Mouse (Mus musculus) adrenal gland, adult 2 months (tissue): Measurements from ENCODE around the gene Atox1. TPM values are rescaled to one million over a fixed set of nuclear protein-coding genes. Genes with fewer than 3 reads are reported as not detected.

Experiments
- DNase-seq: peaks from one replicate; pipeline ENCODE4 v3.0.0; 2021
- polyA plus RNA-seq: library from polyadenylated mRNA; depleted of rRNA; stranded (reverse); fragments of >200 nt; gene quantifications from 2 replicates; pipeline ENCODE4 v1.2.3, GENCODE M21; 2012
- total RNA-seq, 2 experiments: library from RNA; stranded (reverse); gene quantifications; 2 replicates each; pipeline ENCODE4 v1.2.3; 2021

Atox1 gene
- total and polyA plus RNA-seq, 3 experiments: 226 to 679 (median 307) TPM

- peak; percentile 69 for DNase-seq
Observed at GRCm38 (mm10) chr11:55453640-55454039, 7.4 kb downstream of the Atox1 start.

GRCm38 (mm10) chr11:55450311-55450710, 10.7 kb downstream of the Atox1 start:
- DNase-seq: no peak

- DNase-seq: peak; percentile 44
Observed at GRCm38 (mm10) chr11:55449531-55449930, 11.5 kb downstream of the Atox1 start.

- peak; percentile 86 for DNase-seq
Observed at GRCm38 (mm10) chr11:55446579-55446978, 14.5 kb downstream of the Atox1 start.

- peak; percentile 50 for DNase-seq
Observed at GRCm38 (mm10) chr11:55444772-55445171, 16.3 kb downstream of the Atox1 start.

GRCm38 (mm10) chr11:55439718-55440117, 21.3 kb downstream of the Atox1 start:
- DNase-seq: no peak

GRCm38 (mm10) chr11:55438031-55438430, 23.0 kb downstream of the Atox1 start:
- DNase-seq: no peak

- DNase-seq: peak; percentile 36
Observed at GRCm38 (mm10) chr11:55436089-55436488, 24.9 kb downstream of the Atox1 start.

GRCm38 (mm10) chr11:55432981-55433380, 28.1 kb downstream of the Atox1 start:
- no peak for DNase-seq

GRCm38 (mm10) chr11:55429973-55430372, 31.1 kb downstream of the Atox1 start:
- no peak for DNase-seq

- peak; percentile 96 for DNase-seq
Observed at GRCm38 (mm10) chr11:55428186-55429012, 32.6 kb downstream of the Atox1 start.

GRCm38 (mm10) chr11:55424746-55425360, 36.2 kb downstream of the Atox1 start:
- DNase-seq: no peak

- DNase-seq: peak; percentile 90
Observed at GRCm38 (mm10) chr11:55423756-55424155, 37.3 kb downstream of the Atox1 start.

GRCm38 (mm10) chr11:55422978-55423377, 38.1 kb downstream of the Atox1 start, which contains the start of gene Sparc:
Sparc (minus strand) TSS chr11:55423183.
- no peak for DNase-seq

GRCm38 (mm10) chr11:55419678-55420307, 41.2 kb downstream of the Atox1 start:
- peak; percentile 90 for DNase-seq

- no peak for DNase-seq
Observed at GRCm38 (mm10) chr11:55419296-55419677, 41.8 kb downstream of the Atox1 start.

GRCm38 (mm10) chr11:55418704-55419061, 42.4 kb downstream of the Atox1 start:
- DNase-seq: peak; percentile 28

GRCm38 (mm10) chr11:55417898-55418703, 42.9 kb downstream of the Atox1 start:
- DNase-seq: peak; percentile 87

- peak; percentile 30 for DNase-seq
Observed at GRCm38 (mm10) chr11:55416609-55417265, 44.3 kb downstream of the Atox1 start.

- peak; percentile 46 for DNase-seq
Observed at GRCm38 (mm10) chr11:55415731-55416130, 45.3 kb downstream of the Atox1 start.

GRCm38 (mm10) chr11:55415036-55415704, 45.9 kb downstream of the Atox1 start:
- DNase-seq: peak; percentile 85
